Mouse (Mus musculus): ENCODE results near the gene Susd1.

Susd1 gene

GRCm38 (mm10) chr4:59429128-59429527 lies 9.3 kb downstream of the Susd1 start:
- DNase-seq, result no peak

DNA sequence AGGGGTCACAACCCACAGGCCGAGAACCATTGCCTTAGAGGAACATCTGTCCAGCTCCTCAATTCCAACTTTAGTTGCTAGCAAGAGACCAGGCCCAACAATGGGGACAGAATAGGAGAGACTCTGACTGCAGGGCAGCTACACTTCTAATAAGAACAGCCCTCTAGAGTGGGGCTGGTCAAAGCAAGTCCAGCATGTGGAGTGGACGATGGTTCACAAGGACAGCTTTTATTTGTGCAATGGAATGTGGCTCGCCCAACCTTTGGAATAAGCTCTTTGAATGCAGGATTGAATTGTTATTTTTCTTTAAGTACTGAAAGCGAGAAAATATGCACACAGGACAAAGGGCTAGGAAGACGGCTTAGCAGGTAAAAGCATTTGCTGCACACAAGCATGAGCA lies 12.0 kb downstream of the Susd1 start:
- no peak for DNase-seq

DNA sequence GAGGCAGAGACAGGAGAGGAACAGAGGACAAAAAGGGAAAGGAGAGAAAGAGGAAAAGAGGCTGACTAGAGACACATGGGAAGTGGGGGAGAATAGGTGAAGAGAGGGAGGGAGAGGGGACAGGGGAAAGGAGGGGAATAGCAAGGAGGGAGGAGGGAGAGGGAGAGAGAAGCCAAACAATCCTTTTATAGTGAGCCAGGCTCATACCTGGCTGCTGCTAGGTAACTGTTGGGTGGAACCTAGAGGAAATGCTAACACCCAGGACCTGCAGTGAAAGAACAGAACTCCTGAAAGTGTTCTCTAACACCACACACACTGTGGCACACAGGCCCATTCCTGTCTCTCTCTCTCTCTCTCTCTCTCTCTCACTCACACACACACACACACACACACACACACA lies 15.6 kb downstream of the Susd1 start:
- DNase-seq, result no peak

GRCm38 (mm10) chr4:59422025-59422783 lies 16.2 kb downstream of the Susd1 start:
- no peak for DNase-seq

DNA sequence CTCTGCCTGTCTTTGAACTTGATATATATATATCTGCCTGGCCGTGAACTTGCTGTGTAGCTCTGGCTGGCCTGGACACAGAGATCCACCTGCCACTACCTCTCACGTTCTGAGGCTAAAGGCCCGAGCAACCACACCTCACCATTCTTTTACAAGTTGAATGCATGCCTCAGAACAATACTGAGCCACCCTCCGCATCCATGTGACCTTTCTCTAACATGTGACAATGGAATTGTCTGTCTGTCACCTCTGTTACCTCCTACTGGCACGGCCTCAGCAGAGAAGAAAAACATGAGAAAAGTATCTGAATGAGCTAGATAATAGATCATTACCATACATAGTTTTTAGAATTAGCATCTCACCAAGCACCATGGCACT lies 17.1 kb downstream of the Susd1 start:
- no peak for DNase-seq

- DNase-seq, result no peak
Measured at GRCm38 (mm10) chr4:59420695-59421368, 17.6 kb downstream of the Susd1 start.

DNA sequence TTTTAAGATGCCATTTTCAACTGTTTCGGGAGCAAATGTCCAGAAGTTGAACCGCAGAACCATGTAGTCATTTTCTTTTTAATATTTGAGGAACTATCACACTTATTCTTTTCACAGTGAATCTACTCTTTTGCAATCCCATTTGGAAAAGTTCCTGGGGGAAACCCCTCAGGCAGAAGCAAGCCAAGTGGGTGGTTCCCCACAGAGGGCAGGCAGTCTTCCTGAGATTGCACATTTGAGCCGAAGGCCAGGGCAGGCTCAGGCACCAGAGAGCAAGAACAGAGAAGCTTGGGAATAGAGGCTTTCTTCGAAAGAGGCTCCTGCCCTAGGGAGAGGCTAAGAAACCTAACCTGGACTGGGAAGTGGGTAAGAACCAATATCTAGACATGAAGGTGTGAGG lies 19.2 kb downstream of the Susd1 start:
- no peak for DNase-seq

DNA sequence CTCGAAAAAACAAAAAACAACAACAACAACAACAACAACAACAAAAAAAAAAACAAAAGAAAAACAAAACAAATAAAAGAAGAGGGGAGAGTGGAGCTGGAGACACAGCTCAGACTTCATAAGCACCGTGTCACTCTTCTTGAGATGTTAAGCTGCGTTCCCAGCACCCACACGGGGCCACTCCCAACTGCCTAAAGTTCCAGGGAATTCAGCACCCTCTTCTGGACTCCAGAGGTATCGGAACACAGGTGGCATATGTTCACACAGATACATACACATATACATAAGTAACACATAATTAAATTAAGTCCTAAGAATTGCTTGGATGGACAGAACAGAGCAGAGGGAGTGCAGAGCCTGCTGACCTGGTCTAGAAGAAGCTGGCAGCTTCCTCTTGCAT lies 25.0 kb downstream of the Susd1 start:
- DNase-seq, result no peak

GRCm38 (mm10) chr4:59411153-59411552 lies 27.3 kb downstream of the Susd1 start:
- DNase-seq, result no peak

DNA sequence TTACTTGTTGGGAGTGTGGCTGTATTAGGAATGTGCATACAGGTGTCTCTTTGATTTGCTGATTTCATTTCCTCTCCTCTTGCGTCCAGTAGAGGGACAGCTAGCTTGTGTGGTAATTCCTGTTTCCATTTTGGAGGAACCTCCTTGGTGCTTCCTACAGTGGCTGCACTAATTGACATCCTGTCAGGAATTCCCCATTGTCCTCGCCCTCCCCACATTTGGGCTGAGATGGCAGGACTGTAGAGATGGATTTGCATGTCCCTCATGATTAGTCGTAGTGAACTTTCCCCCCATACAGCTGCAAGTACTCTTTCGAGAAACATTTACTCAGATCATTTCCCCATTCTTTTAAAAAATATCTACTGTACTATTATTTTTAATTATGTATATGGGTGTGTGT lies 30.7 kb downstream of the Susd1 start:
- no peak for DNase-seq

- DNase-seq, result no peak
Measured at GRCm38 (mm10) chr4:59404375-59404774, 34.1 kb downstream of the Susd1 start.

- no peak for DNase-seq
Measured at GRCm38 (mm10) chr4:59400931-59401330, 37.5 kb downstream of the Susd1 start.

GRCm38 (mm10) chr4:59399343-59399742 lies 39.1 kb downstream of the Susd1 start:
- no peak for DNase-seq

- DNase-seq, result no peak
Measured at GRCm38 (mm10) chr4:59395528-59395927, 42.9 kb downstream of the Susd1 start.

DNA sequence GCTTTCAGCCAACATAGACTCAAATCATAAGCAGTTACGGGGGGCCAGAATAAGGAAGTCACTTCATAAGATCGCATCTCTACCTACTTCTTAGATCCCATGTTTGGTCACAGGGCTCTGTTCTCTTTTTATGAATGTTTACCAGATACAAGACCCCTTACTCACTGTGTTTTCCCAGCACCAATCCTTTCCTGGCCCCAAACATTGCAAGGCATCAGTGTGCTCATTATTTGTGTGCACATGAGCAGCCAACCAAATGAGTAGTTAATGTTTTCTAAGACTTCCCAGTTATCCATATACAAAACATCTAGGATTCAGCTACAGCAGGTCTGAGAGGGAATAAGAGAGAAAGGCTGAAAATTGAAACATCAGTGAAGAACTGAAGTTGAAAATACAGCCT lies 44.3 kb downstream of the Susd1 start:
- no peak for DNase-seq

GRCm38 (mm10) chr4:59388447-59389030 lies 49.9 kb downstream of the Susd1 start:
- no peak for DNase-seq

- DNase-seq, result no peak
Measured at GRCm38 (mm10) chr4:59387387-59388210, 50.8 kb downstream of the Susd1 start.

- DNase-seq, result no peak
Measured at GRCm38 (mm10) chr4:59385254-59385895, 53.1 kb downstream of the Susd1 start.

DNA sequence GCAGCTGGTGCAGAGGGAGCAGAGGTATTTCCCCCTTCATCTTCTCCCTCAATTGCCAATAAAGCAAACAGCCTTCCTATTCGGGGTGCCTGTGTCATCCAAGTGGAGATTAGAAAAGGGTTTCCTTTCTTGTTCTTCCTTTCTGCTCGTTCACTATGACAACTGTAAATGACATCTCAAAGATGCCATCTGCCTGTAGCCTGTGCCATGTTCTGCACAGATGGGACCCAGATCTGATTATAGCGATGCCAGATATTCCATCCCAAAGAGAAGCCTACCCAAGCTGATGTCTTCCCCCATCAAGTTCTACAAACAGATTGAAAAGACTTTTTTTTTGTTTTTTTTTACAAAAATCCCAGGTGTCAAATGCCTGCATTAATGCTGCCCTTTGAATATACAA lies 54.6 kb downstream of the Susd1 start:
- DNase-seq, result no peak

- no peak for DNase-seq
Measured at GRCm38 (mm10) chr4:59382131-59382530, 56.3 kb downstream of the Susd1 start.

DNA sequence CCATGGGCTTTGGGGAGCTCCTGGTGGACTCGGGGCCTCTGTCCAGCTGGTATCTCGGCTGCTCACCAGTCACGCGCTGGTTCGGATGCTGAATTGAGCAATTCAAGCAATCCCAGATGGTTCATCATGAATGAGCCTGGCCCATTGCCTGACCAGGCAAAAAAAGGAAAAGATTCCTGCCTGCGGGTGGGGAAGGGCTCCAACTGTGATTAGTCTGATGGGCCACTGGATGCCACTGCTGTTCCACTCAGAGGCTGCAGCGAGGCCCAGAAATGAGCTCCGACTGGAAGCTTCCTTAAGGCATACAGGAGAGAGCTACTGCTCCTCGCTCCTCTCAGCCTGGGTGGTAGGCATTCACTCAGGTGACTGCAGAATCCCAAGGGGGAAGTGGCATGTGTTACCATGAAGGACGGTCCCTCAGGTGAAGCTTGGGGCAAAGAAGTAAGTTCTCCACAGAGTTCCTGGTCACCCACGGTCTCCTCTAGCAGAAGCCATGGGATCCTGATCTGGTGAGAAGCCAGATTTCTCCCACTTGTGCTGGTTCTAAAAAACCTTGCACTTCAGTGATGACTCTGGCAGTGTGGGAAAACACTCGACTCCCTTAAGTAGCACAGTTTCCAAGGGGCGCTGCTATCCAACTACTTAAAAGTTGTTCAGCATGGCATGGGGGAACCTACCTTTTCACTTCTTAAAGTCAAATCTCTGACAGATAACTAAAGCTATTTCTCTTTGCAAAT lies 57.3 kb downstream of the Susd1 start:
- DNase-seq, result no peak

DNA sequence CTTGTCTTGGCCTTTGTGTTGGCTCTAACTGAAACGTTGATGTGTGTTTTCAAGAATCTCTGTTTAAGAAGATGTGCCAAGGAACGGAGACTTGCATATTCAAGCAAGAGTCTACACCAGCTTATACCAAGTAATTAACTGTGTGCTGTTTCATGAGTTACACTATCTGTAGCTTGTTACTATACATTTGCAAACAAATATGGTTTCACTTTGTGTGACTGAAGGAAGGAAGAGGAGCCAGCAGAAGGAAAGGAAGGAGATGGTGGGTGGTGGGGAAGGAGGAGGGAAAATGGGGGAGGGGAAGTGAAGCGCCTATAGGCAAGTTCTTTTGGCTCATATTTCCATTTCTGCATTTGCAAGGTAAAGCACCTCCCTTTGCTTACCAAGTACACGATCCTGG lies 58.0 kb downstream of the Susd1 start:
- no peak for DNase-seq
